Mouse (Mus musculus) CD8-positive naive resting alpha-beta T cell, adult 2 months (primary cell): Measurements from ENCODE around the gene March7.

Experiments
- DNase-seq, 2 experiments: peaks; one replicate each; pipeline ENCODE4 v3.0.0; 2022; ENCODE audit warnings: low read depth in 2 of 2, low spot score in 2 of 2

The March7 gene

DNA sequence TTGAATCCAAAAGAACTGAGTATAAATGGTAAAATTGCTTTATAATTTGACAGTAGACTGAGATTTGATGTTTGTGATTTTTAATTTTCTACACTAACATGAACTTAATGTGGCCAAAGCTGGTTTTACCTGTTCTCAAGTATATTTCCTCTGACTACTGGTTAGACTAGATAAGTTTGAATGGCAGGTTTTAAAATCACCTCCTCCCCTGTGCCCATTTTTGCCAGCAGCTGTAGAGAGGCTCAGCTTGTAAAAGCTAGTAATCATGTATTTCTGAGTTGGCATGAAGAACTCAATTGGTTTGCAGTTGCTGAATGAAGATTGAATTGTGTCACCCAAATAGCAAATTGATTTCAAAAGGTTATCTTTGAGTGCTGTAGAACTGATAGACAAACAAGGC lies 2.8 kb downstream of the March7 start:
- DNase-seq: no peak

DNA sequence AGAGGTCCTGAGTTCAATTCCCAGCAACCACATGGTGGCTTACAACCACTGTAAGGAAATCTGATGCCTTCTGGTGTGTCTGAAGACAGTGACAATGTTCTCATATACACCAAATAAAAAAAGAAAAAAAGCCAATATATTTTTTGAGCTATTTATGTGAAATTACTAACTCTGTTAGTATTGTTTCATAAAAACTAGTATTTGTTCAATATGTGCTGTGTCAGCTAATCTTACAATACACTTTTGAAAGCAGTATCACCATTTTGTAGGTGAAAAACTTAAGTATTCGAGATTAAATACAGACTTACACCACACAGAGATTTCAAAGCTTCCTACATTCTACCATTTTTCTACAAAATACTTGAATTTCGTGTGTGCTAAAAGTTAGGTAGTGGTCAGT lies 5.0 kb downstream of the March7 start:
- no peak for DNase-seq

DNA sequence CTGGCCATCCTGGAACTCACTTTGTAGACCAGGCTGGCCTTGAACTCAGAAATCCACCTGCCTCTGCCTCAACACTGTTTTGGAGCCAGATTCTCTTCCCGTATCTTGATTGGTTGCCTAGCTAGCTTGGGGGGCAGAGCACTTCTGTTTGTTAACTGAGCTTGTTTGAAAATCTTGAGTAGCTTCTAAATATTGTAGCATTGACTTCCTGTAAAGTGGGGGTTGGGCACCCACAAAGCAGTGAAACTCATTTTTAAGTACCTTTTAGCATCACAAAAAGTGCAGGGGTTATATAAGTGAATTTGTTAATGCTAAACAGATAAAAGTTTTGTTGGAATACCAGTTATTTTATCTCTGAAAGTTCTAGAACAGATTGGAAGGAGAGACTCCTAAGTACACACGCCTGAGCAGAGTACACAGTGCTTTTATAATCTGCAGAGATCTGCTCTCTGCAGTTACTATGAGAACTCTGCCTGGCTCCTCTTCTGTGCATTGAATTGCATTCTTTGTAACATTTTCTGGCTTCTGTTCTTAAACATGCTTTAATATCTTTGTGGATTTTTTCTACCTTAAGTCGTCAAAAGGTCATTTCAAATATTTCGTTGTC lies 7.0 kb downstream of the March7 start:
- no peak for DNase-seq

DNA sequence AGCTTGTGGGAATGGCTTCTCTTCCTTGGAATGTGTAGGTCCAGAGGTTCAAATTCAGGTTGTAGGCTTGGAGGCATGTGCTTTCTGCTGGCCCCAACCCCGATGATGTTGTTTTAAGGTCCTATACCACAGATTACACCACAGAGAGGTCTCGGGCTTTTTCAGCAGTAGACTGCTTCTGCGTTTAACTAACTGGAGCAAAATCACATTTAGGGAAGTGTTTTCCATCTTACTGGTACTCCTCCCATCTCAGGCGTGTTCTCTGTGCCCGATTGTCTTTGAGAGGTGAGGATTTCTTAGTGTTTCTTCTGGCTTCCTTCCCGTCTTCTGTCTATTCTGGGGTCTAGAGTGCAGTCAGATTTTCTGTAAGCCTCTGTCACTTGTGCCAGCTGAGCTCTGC lies 7.9 kb downstream of the March7 start:
- no peak for DNase-seq

DNA sequence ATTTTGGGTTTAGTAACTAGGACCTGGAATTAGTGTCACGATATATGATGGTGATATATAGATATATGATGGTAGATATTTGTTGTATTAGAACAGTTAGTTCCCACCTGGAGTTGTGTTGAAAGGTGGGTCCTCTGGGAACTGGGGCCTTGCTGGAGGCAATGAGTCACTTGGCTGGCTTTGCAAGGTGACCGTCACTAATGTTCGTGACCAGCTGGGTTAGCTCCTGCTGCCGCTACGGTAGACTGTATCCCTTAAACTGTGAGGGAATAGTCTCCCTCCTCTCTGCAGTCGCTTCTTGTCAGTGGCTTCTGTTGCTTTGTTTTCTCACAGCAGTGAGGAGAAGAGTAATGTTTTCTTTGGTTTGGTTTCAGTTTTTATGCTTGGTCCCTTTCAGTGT lies 11.5 kb downstream of the March7 start:
- DNase-seq: no peak

DNA sequence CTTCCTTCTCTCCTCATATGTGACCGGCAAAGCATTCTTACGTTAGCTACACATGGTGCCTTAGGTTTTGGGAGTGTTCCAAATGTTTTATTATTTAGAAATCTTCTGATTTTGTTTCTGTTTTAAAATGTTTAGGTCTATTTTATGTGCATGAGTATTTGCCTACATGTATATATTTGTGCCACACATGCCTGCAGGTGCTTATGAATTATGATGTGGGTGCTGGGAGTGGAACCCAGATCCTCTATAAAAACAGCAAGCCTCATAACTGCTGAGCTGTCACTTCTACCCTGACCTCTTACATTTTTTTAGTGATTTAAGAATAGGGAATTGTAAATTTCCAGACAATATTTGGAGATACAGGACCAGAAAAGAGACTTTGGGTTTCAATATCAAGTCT lies 12.3 kb downstream of the March7 start:
- no peak for DNase-seq

DNA sequence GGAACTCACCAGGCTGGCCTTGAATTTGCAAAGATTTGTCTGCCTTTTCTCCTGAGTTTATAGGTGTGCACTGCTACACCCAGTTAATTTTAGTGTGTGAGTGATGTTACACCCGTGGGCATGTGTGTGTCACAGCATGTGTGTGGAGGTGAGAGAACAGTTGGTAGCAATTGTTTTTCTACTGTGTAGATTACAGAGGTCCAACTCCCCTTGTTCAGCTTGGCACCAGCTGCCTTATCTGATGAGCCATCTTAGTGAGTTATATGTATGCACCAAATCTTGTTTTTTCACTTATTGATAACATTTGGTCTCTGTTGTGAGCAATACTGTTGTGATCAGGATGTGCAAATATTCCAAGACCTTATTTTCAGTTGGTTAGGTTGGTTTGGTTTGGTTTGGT lies 13.8 kb downstream of the March7 start:
- DNase-seq: no peak

DNA sequence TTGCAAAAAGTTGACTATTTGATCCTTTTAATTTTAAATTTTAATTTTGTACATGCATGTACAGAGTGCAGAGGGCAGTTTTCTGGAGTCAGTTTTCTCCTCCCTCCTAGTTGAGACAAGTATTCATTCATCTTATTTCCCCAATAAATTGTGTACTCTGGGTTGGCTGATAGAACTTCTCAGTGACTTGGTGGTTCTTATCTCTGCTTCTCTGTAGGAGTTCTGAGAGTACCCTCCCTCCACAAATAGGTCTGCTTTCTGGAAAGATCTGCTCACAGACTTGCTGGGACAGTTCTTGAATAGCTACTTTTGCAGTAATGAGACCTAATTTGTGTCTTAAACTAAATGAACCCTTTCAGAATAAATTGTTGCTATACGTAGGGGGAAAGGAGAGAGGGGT lies 18.8 kb downstream of the March7 start:
- DNase-seq: no peak

DNA sequence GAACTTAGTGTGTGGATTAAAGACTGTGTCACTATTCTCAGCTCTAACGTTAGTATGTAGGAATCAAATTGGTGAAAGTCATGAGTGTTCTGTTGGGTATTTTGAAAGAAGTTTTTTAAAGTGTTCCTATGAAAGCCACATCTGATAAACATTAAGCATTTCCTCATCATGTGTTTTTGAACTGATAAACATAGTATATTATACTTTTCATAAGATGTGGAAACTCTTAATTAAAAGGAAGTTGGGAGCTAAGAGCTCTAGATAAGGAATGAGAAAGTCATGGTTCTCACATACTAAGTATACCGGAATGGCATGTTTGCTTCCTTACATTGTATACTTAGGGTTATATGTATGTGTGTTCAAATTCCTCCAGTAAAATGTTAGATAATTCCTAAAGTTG lies 20.7 kb downstream of the March7 start:
- DNase-seq: no peak

DNA sequence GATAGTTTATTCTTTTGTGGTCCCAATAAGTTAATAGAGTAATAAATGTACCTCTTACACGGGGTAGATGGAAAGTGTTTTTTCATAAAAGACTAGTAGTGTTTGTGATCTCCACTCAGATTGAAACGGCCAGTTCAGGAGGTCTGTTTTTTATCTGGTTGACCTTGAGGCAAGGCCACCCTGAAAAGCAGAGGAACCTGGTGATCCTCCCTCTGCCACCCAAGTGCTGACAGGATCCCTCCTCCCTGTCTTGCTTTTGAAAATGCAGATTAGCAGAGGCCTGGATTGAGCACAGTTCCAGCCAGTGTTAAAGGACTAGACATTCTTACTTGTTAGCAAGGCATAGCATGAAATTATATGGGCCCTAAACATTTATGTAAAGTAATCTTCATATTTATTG lies 23.5 kb downstream of the March7 start:
- no peak for DNase-seq

DNA sequence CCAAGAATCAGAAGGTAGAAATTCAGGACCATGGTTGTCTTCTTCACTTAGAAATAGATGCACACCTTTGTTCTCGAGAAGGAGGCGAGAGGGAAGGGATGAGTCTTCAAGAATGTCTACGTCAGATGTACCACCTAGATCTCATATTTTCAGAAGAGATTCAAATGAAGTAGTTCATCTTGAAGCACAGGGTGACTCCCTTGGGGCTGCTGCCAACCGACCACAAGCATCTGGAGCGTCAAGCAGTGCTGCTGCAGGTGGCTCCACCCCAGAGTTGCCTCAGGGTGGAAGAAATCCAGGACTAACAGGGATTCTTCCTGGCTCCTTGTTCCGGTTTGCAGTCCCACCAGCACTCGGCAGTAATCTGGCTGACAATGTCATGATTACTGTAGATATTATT lies 24.8 kb downstream of the March7 start:
- no peak for DNase-seq

DNA sequence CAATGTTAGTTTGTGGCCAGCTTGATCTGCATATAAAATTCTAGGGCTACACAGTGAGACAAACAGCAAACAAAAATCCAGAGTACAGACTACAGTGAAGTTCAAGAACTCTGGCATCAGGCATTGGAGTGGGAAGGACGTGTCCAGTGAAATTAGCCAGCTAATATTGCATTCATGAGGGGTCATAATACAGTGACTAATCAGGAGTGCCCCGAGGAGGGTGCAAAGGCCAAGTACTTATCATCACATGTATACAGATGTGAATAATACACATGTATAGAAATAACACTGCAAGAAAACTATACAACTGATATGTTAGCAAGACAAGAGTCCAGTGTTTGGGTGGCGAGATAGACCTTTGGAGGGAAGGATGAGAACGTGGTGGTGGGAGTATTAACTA lies 43.1 kb downstream of the March7 start:
- DNase-seq: no peak

DNA sequence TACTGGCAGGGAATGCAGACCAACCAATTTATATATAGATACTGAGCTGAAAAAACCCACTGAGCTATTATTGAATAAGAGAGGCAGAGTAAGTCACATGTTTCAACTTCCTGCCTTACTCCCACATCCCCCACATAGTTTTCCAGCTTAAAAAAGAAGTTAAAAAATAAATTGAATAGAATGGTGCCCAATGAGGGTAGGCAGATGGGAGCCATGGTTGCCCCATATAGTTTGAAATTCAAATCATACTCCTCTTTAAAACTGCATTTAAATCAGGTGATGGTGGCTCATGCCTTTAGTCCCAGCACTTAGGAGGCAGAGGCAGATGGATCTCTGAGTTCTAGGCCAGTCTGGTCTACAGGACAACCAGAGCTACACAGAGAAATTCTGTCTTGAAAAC lies 43.8 kb downstream of the March7 start:
- no peak for DNase-seq

DNA sequence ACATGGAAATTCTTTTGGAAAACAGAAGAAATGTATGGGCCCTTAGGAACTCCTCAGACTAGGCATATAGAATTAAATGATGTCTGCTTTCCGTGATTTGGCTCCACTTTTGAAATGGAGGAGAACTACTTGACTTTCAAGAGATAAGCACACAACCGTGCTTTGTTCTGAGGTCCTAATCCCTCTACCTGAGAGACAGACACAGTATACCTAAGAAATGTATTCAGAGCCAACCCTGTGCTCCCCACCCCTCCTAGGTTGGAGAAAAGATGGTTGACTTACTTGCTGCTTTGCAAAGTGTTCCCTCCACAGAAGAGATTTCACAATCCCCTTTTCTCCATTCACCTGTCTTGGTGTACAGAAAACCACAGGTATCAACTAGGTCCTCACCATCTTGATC lies 47.1 kb downstream of the March7 start:
- DNase-seq: no peak

DNA sequence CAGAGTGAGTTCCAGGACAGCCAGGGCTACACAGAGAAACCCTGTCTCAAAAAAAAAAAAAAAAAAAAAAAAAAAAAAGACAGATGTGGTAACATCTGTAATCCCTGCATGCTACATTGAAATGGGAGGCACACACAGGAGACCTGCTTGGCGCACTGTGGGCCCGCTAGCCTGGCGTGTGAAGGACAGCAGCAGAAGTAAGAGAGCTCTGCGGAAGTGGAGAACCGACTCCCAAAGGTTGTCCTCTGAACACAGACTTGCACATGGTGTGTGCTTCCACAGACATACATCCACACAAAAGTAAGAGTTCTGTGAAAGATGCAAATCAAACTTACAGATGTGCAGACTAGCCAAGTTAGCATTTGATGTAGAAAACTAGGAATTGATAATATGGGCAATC lies 49.5 kb downstream of the March7 start:
- no peak for DNase-seq

DNA sequence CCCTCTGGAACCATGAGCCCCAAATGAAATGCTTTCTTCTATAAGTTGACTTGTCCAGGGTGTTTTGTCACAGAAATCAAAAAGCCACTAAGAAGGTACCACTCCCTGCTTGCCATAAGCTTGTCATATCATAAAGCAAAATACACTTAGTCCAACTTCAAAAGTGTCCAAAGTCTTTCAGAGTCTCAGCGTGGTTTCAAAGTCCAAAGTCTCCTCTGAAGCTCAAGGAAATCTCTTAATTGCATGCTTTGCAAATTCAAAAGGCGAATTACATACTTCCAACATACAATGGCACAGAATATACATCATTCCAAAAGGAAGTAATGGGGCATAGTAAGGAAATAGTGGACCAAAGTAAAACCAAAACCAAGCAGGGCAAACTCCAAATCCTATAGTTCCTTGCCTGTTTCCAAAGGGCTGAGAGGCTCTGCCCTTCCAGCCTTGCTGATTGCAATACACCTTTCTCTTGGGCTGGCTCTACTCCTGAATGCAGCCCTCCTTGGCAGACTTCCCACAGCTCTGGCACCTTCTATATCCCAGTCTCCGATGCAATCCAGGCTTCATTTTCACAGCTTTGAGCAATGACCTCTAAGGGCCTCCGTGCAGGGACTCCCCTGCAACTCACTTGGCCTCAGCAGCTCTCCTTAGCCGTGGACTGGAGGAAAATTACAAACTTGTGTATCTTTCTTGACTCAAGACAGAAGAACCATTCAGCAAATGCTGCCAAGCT lies 51.1 kb downstream of the March7 start:
- DNase-seq: no peak

DNA sequence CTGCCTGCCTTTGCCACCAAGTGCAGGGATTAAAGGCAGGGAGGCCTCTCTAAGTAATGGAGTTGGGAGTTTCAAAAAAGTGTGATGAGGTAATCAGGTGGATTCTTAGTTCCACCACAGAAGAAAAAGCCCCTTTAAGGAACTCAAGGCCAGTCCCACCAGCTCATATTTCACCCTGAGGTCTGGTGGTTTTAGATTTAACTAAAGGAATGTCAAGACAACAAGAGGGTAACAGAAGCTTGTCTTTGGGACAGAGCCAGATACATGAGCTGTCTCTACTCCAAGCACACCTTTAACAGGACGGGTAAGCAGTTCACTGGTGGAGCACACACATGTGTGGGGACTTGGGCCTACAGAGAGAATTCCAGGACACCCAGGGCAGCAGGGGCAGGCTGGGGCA lies 57.9 kb downstream of the March7 start:
- DNase-seq: no peak

DNA sequence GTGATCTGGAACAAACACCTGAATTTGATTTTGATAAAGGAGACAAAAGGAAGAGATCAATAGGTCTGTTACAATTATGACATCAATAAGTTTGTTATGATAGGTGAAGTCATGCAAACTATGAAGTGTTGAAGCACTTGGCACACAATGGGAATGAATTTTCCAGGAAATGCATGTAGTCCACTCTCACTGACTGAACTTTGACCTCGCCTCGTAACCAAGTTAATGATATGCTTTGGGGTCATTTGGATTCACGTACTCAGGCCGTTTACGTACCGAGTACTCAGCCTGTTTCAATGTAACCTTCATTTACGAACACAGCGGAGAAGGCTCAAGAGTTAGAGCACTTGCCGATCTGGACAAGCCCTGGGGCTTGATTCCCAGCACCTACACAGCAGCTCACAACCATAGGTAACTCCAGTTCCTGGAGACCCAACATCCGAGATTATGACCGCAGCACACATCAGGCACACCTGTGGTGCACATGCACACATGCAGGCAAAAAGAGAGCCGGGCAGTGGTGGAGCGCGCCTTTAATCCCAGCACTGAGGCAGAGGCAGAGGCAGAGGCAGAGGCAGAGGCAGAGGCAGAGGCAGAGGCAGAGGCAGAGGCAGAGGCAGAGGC lies 60.3 kb downstream of the March7 start:
- no peak for DNase-seq

DNA sequence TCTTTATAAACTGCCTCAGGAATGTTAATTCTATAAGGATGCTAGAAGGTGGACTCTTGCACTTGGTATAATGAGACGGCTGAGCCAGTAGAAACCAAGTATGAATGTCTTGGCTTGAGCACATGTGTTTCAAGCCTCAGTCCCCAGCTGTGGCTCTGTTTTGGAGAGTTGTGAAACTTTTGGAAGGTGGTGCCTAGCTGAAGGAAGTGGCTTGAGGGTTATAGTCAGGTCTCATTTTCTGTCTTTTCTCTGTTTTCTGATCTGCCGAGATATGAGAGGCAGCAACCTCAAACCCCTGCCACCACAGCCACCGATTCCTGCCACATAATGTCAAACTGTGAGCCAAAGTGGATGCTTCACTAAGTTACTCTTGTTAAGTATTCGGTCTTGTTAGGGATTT lies 68.9 kb downstream of the March7 start:
- peak in 1 of 2 experiments; percentile 24 for DNase-seq

DNA sequence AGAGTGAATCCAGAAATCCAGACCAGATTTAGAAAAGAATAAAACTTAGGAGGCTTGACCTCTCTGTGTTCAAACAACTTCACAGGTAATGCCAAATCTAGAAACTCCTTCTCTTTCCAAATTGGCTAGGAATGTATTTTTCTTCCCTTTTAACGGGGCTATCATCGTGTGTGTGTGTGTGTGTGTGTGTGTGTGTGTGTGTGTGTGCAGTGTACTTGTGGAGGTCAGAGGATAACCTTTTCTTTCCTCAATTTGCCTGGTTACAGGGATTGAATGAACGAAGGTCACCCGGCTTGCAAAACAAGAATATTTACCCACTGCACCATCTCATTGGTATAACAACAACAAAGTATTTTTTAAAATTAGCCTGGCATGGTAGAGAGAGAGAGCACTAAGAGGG lies 72.9 kb downstream of the March7 start:
- no peak for DNase-seq

DNA sequence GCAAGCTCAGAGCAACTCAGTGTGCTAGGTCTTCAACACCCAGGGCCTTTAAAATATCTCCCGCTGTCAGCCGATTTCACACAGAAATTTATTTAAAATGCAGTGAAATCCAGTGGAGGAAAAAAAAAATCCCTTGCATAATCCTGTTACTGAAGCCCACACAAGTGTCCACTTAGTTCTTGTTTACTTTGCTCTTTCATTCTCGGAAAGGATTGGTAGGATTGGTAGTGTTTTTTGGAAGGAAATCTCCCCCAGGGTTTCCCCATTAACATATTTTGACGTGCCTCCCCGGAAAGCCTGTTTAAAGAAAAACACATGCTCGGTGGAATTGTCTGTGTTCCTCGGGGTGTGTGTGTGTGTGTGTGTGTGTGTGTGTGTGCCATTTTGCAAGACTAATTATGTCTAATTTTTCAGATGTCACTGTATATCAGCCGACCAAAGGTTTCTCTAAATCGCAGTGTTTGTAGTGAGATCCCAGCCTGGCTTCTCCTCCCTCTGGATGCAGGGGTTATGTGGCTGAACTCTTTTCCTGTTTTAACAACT lies 73.6 kb downstream of the March7 start:
- no peak for DNase-seq

DNA sequence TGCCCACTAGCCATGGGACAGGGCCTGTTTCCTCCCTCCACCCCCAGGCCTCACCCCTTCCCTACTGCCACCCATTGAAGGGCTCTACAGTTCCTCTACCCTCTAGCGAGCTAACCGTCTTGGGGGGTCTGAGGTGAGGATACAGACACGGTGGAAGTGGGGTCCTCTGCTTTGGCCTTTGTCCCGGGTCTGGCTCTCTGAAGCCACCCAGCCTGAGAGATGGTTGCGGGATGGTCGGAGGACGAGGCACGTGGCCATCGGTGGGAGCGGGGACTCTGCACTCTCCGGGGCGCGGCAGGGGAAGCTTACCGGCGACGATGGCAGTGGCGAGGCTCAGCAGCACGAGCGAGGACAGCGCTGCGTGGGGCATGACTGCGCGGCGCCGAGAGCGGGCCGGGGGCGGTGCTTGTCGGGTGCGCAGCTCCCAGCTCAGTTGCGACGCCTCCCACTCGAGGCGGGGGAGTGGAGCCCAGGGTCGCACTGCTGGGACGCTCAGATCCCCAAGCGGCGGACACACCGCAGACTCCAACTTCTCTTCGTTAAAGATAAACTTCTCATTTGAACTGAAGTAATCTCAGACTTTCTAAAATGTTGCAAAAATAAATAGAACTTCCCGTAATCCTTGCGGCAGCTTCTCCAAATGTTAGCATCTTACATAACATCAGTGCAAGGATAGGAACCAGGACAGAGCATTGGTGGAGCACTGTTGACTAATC lies 74.2 kb downstream of the March7 start:
- peak in 1 of 2 experiments; percentile 23 for DNase-seq
